Mouse (Mus musculus) gastrocnemius, adult 2 months (tissue): ENCODE data around the gene Ipo11. TPM values are rescaled to one million over a fixed set of nuclear protein-coding genes. Genes with fewer than 3 reads are reported as not detected.

Source experiments
- DNase-seq: peaks from one replicate; pipeline ENCODE4 v3.0.0; 2022
- H3K27ac ChIP-seq: fragments of 200-600 bp; 2 replicates; pipeline ENCODE4 v1.8.1; 2022; ENCODE audit warnings: mild to moderate bottlenecking
- H3K4me3 ChIP-seq: fragments of 200-600 bp; 2 replicates; pipeline ENCODE4 v1.8.1; 2022; ENCODE audit warnings: mild to moderate bottlenecking, moderate library complexity
- CTCF ChIP-seq: fragments of 200-600 bp; IDR thresholded peaks from 2 replicates; pipeline ENCODE4 v1.8.1; 2022; ENCODE audit warnings: antibody characterized with exemption, mild to moderate bottlenecking, moderate library complexity
- intact Hi-C: fragments of 180-260 bp; cut with DNase I; formaldehyde crosslinking; loops from one replicate; pipeline ENCODE4 v1.15.1; 2025
- long read RNA-seq, 2 experiments: library from polyadenylated mRNA; stranded (forward); transcript quantifications; one replicate each; pipeline ENCODE4 v2.0.0; 2021
- total RNA-seq, 2 experiments: library from RNA; stranded (reverse); gene quantifications; 2 replicates each; pipeline ENCODE4 v1.2.3; 2021

The Ipo11 gene
- 10 to 100 TPM; 13.8 to 17.2 TPM for total RNA-seq
- long read RNA-seq, experiment 1, full-length matches to known transcripts: 20 of 39 reads
- long read RNA-seq, experiment 1, partial matches to known transcripts: 3 of 39 reads
- long read RNA-seq, experiment 1, other reads (novel, unspliced or antisense): 16 of 39 reads
- long read RNA-seq, experiment 2, full-length matches to known transcripts: 12 of 23 reads
- long read RNA-seq, experiment 2, partial matches to known transcripts: 2 of 23 reads
- long read RNA-seq, experiment 2, other reads (novel, unspliced or antisense): 9 of 23 reads

GRCm38 (mm10) chr13:106936256-106937137 is at the start of gene Ipo11:
Ipo11 (minus strand) TSS chr13:106936958.
- peak within 1 kb of the TSS; percentile 86 for H3K4me3 ChIP-seq
- peak within 1 kb of the TSS; percentile 87 for H3K27ac ChIP-seq
- peak; percentile 94 for DNase-seq
- TF ChIP-seq CTCF: no peak
- intact Hi-C loops: no loop called here

DNA sequence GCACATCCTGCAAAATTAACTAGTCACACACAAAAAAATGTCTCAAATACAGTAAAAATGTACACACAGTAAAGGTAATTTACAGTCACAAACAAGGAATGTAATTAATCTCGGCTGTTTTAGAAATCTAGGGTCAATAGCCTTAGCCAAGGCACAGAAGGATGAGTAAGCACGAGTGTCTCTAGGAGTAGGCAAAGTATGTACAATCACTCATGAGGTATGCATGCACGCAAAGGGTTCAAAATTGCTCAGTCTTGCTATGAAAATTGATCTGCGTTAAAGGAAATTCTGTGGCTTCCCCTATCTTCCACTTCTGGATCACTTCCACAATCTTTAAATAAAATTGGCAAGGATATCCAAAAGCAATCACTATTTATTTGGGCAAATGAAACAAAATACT is 24.7 kb upstream of the Ipo11 start:
- TF ChIP-seq CTCF: no peak
- DNase-seq: no peak
- Histone ChIP-seq H3K27ac (no peak overlapping the region), H3K4me3 (no peak overlapping the region)
- intact Hi-C loops: no loop called here

- no peak overlapping the region for H3K4me3 ChIP-seq
- intact Hi-C loops: no loop called here
- H3K27ac ChIP-seq: no peak overlapping the region
- no peak for DNase-seq
- no peak for TF ChIP-seq CTCF
These were observed 23.8 kb upstream of the Ipo11 start for GRCm38 (mm10) chr13:106960557-106960956.

DNA sequence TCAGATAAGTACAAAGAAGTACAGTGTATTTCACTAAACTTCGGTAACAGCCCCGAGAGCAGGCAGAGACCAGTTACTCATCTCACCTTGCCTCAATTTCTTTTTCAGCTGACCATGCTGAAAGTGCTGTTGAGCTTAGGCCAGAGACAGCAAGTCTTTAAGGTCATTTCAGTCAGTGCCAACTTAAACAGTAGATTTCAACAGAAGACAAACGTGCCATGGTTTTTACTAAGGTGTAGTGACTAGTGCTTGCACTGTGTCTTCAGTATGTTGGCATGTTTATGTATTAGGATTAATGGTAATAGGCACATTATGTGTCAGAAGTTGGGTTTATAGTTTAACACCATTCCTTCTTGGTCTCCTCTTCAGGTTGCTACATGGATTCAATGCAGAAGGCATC is 21.5 kb upstream of the Ipo11 start:
- DNase-seq: no peak
- intact Hi-C loops: no loop called here
- no peak overlapping the region for H3K4me3 ChIP-seq
- no peak overlapping the region for H3K27ac ChIP-seq
- TF ChIP-seq CTCF: no peak

DNA sequence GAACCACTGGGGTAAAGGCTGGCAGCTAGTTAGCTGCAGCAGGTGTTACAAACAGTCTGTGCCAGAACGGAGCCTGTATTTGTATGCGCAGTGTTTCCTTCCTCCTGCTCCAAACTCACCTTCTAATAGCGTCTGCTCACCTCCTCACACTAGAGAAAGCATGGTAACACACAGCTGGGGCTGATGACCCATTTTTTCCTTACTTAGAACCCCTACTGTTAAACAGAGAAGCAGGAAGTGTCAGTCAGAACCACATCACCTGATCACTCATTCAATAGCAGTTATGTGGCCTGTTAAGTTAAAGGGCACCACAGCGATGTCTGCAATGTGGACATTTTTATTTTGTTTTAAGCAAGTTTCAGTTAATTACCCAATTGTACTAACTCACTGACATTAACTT is 20.8 kb upstream of the Ipo11 start:
- Histone ChIP-seq H3K27ac (no peak overlapping the region), H3K4me3 (no peak overlapping the region)
- no peak for TF ChIP-seq CTCF
- intact Hi-C loops: no loop called here
- no peak for DNase-seq

- no peak for DNase-seq
- no peak overlapping the region for H3K4me3 ChIP-seq
- intact Hi-C loops: no loop called here
- no peak for TF ChIP-seq CTCF
- no peak overlapping the region for H3K27ac ChIP-seq
These were observed 18.1 kb upstream of the Ipo11 start for GRCm38 (mm10) chr13:106954880-106955279.

- intact Hi-C loops: loop anchor here (2.0 kb wide), 2 partner anchors 73 to 153 kb away; no protein-coding TSS in a partner anchor
- H3K27ac ChIP-seq: peak overlapping the region; percentile 93
- peak overlapping the region; percentile 91 for H3K4me3 ChIP-seq
- no peak for TF ChIP-seq CTCF
- DNase-seq: no peak
These were observed 10.8 kb upstream of the Ipo11 start for GRCm38 (mm10) chr13:106947583-106947982.

DNA sequence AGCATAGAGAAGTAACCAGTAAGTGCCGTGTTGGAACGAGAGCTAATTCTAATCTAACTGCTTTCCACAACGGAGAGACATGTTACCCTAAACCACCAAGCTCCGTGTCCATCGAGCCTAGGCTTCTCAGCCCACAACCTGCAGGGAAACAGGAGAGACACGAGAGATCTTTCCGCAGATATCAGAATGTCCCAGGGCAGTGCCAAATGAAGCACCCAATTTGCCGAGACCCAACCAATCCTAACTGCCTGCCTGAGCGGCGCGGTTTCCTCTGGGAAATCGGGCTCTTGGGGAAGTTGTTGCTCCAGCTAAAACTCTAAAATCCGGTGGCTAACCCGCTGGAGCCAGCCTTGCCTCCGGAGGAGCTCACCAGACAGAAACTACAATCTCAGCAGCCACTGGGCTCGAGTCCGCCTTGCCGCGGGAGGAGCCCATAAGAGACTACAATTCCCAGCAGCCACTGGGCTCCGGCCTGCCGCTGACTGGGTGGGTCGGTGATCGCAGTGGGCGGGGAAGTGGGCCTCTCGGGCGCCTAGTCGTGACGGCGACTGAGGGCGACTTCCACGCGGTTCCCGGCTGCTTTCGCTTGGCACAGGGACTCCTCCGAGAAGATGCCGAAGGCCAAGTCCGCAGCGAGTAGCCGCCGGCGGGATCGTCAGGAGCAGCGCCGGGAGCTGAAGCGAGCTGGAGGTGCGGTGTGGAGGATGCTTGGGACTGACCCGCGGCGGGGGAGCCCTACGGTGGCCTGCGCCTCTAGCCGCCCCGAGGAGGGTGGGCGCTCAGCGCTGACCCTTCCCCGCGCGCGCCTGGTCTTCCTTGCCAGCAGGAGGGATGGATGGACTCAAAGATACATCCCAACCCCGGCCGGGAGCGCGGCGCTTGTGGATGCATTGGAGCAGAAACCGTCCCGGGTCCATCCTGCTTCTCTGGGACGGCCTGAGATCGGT is 10.1 kb upstream of the Ipo11 start, which contains the start of gene Dimt1:
TSS of gene Dimt1 (plus strand) at position 534 of the 947 bp plus-strand sequence.
- Histone ChIP-seq H3K27ac (peak within 1 kb of the TSS; percentile 93), H3K4me3 (peak within 1 kb of the TSS; percentile 91)
- DNase-seq: peak; percentile 97
- intact Hi-C loops: loop anchor here (2.0 kb wide), 2 partner anchors 74 to 154 kb away; no protein-coding TSS in a partner anchor
- no peak for TF ChIP-seq CTCF

DNA sequence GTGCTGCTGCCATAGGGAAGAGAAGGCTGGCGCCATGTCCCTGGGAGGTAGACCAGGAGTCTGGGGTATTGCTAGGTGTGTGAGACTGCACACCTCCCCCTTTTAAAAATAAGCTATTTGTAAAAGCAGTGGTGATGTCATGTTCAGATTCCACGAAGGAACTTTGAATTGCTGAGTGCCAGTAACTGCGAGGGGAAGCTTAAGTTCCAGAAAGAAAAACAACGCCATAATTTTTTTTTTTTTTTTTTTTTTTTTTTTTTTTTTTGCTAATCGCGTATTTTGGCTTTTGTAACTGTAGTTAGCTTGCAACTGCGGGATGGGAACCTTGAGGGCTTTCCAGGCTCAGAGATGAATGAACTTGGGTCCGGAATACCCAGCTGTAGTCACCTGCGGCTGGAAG is 8.8 kb upstream of the Ipo11 start:
- no peak for DNase-seq
- H3K27ac ChIP-seq: no peak overlapping the region
- TF ChIP-seq CTCF: no peak
- no peak overlapping the region for H3K4me3 ChIP-seq
- intact Hi-C loops: no loop called here

DNA sequence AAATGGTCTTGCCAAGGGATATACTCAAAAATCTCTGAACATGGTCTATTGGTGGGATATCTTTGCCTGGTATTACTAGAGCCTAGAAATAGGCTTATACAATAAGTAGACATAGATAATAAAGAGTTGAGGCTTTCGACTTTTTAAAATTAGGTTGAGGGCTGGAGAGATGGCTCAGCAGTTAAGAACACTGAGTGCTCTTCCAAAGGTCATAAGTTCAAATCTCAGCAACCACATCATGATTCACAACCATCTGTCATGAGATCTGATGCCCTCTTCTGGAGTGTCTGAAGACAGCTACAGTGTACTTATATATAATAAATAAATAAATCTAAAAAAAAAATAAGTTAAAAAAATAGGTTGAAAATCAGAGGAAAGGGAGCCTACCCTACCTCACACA is 6.0 kb upstream of the Ipo11 start:
- intact Hi-C loops: no loop called here
- no peak overlapping the region for H3K4me3 ChIP-seq
- DNase-seq: no peak
- no peak for TF ChIP-seq CTCF
- H3K27ac ChIP-seq: no peak overlapping the region

DNA sequence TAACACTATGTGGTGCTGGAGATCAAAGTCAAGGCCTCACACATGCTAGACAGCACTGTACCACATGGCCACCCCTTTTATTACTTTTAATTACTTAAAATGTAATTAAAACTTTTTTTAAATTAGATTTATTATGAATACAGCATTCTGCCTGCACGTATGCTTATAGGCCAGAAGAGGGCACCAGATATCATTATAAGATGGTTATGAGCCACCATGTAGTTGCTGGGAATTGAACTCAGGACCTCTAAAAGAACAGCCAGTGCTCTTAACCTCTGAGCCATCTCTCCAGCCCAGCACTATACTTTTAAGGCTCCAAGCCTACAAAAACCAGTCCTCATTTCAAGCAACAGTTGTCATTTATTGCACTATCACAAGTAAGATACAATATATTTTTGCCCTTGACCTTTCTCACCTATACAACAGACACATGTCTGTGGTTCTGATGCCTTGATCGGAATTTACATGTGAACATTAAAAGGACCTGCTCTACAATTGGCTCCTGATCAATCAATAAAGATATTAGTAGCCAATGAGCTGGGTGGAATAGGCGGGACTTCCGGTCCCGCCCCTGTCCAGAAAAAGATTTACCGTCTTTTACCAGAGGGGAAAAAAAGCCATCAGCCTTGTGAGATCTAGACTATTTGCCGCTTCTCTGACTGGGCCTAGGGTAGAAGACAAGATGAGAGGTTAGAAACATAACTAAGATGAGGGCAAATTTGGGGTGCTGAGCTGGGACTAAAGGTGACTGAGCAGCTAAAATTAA is 4.6 kb upstream of the Ipo11 start:
- H3K4me3 ChIP-seq: no peak overlapping the region
- H3K27ac ChIP-seq: no peak overlapping the region
- peak; percentile 30; the same call in 1 of the 2 replicates for TF ChIP-seq CTCF
- no peak for DNase-seq
- intact Hi-C loops: no loop called here

GRCm38 (mm10) chr13:106937138-106937472 is 347 bp upstream of the Ipo11 start:
- intact Hi-C loops: no loop called here
- H3K4me3 ChIP-seq: peak overlapping the region; percentile 86
- H3K27ac ChIP-seq: no peak overlapping the region
- no peak for DNase-seq
- TF ChIP-seq CTCF: no peak
